Mouse (Mus musculus) urinary bladder, postnatal 10 days (tissue): ENCODE measurements around the gene Ywhah.
"Not testable (repeated sequence)": the region's sequence is repeated elsewhere in the genome, so short reads cannot be mapped to it uniquely, and the experiment has no call there.

Source experiments
- DNase-seq: peaks from one replicate; pipeline ENCODE4 v3.0.0; 2022; ENCODE audit warnings: low spot score

The Ywhah gene

GRCm38 (mm10) chr5:33011132-33012106 lies 7.2 kb upstream of the Ywhah start:
- DNase-seq: no peak

GRCm38 (mm10) chr5:33014096-33014495 lies 4.5 kb upstream of the Ywhah start:
- no peak for DNase-seq

GRCm38 (mm10) chr5:33015579-33015978 lies 3.0 kb upstream of the Ywhah start:
- no peak for DNase-seq

- no peak for DNase-seq
Observed at GRCm38 (mm10) chr5:33018189-33018560, 441 bp upstream of the Ywhah start.

GRCm38 (mm10) chr5:33019426-33019821 lies 808 bp downstream of the Ywhah start:
- no peak for DNase-seq

- DNase-seq: no peak
Observed at GRCm38 (mm10) chr5:33021622-33022021, 3.0 kb downstream of the Ywhah start.

GRCm38 (mm10) chr5:33023337-33023736 lies 4.7 kb downstream of the Ywhah start:
- no peak for DNase-seq

- no peak for DNase-seq
Observed at GRCm38 (mm10) chr5:33024474-33024873, 5.9 kb downstream of the Ywhah start.

GRCm38 (mm10) chr5:33028656-33029055 lies 10.0 kb downstream of the Ywhah start:
- DNase-seq: no peak

GRCm38 (mm10) chr5:33030425-33031175 lies 12.0 kb downstream of the Ywhah start:
- DNase-seq: no peak

GRCm38 (mm10) chr5:33032036-33032773 lies 13.6 kb downstream of the Ywhah start:
- no peak for DNase-seq

- no peak for DNase-seq
Observed at GRCm38 (mm10) chr5:33033121-33033520, 14.5 kb downstream of the Ywhah start.

- not testable (repeated sequence) for DNase-seq
Observed at GRCm38 (mm10) chr5:33033633-33034032, 15.0 kb downstream of the Ywhah start.

- DNase-seq: no peak
Observed at GRCm38 (mm10) chr5:33034100-33034499, 15.5 kb downstream of the Ywhah start.

GRCm38 (mm10) chr5:33034916-33035315 lies 16.3 kb downstream of the Ywhah start:
- no peak for DNase-seq

- DNase-seq: no peak
Observed at GRCm38 (mm10) chr5:33038656-33039509, 20.3 kb downstream of the Ywhah start.

GRCm38 (mm10) chr5:33039510-33039911 lies 20.9 kb downstream of the Ywhah start:
- DNase-seq: no peak

- DNase-seq: not testable (repeated sequence)
Observed at GRCm38 (mm10) chr5:33040735-33041134, 22.1 kb downstream of the Ywhah start.

GRCm38 (mm10) chr5:33043397-33043796 lies 24.8 kb downstream of the Ywhah start:
- no peak for DNase-seq

- no peak for DNase-seq
Observed at GRCm38 (mm10) chr5:33044636-33045315, 26.2 kb downstream of the Ywhah start.

- DNase-seq: no peak
Observed at GRCm38 (mm10) chr5:33045316-33045705, 26.7 kb downstream of the Ywhah start.
